Mouse (Mus musculus) cerebellum, postnatal 14 days (tissue): ENCODE data around the gene Lyrm4.

ENCODE experiments used
- DNase-seq, 2 experiments: peaks; one replicate each; pipeline ENCODE4 v3.0.0; 2021; ENCODE audit warnings: mixed read lengths in 2 of 2

The Lyrm4 gene

DNA sequence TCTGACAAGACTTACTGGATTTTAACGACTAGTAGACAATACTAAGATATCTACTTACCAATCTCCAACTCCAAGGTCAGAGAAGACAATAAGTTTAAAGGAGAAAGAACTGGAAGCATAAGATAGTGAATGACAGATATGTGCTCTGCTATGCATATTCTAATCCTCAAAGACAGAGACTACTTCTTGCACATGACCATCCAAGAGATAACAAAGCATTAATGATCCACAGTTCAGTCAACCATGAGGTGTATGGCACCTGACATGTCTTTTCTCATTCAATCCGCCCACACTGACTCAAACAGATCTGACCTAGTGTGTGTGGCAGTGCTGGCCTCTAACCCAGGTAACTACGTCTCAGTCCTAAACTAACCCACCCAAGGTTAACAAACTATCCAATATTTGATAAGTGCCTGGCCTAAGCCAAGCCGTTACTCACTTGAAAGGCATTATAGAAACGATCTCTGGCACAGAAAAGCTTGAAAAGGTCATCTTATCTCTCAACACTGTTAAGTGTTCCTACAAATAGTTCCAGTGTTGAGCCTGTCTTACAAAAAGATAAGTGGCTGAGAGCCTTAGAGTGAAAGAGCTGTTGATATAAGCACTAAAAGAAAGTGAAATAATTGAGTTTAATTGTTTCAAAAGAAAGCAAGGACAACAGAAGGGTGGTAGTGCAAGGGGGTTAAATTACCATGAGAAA, 20.5 kb downstream of the Lyrm4 start:
- DNase-seq, result no peak

- no peak for DNase-seq
These were observed 29.2 kb downstream of the Lyrm4 start for GRCm38 (mm10) chr13:36088168-36088567.

DNA sequence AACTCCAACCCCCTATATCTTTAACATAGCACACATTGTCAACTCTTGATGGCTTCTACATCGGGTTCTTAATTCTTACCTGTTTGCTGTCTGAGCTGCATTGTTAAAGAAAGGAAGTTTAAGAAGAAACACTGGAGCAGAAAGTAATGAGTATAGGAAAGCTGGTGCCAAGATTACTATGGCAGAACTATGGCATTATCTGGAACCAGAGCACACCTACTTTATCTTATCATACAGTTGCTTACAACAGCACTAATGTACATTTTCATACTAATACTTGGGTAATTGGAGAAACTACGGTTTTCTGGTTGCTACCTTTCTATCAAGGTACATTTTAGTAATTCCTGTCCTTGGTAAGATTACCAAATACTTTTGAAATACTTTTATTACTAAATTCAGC, 29.9 kb downstream of the Lyrm4 start:
- DNase-seq, result no peak

DNA sequence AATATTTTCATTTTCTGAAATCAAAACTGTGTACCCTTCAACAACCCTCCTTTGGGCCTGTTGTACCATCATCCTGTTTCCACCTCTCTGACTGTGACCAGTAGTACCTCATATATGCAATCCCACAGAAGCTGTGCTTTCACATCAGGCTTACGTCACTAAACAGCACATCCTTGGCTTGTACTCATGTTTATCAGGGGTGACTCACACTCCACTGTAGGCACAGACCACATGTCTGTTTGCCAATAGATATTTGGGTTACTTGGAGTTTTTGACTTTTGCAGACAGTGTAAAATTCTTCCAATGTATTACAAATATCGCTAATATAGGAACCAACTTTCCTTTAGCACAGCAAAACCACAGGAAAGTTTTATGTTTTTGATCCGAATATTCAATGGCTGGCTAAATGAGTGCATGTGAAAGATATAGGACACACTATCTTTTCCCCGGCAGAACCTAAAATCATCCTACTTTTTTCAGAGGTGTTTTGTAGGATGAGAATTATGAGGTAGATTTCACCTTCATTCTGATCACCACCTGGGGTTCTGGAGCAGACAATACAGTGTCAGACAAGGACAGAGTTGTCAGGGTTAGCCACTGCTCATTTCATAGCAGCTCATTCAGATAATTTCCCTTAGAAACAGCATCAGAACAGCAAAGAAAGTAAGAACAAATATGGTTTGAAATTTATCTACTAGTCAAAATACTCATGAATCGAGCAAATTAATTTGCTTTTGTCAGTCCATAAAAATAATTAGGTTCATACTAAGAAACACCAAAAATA, 30.5 kb downstream of the Lyrm4 start:
- DNase-seq, result no peak

- DNase-seq, result no peak
These were observed 31.4 kb downstream of the Lyrm4 start for GRCm38 (mm10) chr13:36085971-36086370.

DNA sequence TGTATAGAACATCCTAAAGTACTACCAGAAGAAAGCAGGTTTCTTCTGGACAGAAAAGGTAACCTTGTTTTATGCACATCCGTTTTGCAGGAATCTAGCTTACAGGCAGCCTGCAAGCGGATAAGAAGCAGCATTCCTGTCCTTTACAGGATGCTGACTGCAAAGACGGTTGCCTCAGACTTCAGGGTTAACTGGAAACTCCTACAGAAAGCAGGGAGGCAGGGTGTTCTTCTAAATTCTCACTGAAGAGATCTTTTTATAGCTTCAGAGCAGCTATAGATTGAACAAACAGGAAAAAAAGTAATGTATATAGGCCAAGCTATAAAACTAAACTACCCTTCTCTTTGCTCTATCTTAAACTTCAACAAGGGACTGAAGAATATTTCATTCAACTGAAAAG, 32.6 kb downstream of the Lyrm4 start:
- no peak for DNase-seq

DNA sequence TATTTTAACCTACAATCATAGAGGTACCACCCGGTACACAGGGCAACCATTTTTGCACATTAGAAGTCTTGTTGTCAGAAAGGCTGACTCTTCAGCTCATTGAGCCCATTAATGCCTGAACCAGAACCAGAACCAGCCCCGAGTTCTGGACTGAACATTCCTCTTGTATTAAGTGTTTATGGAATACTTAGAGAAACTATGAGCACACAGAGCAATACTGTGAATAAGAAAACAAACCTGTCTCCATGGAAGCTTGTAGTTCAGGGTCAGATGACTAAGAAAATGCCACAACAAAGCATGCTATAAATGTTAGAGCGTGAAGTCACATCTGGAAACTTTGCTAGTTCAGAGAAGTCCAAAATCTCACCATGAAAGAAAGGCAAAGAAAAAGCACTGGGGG, 35.7 kb downstream of the Lyrm4 start:
- no peak for DNase-seq

DNA sequence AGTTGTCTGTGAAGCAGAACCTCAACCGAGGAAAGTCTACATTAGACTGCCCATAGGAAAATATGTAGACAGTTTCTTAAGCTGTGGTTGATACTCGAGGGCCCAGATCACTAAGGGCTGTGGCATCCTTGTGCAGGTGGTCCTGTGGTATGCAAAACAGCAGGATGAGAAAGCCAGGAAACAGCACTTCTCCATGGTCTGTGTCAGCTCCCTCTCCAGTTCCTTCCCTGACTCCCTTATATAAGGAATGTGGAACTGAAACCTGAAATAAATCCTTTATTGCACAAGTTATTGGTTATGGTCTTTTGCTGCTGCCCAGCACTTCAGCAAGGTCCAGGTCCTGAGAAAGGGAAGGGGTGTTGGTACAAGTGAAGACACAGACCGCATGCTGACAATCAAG, 42.8 kb downstream of the Lyrm4 start:
- no peak for DNase-seq

GRCm38 (mm10) chr13:36066676-36067075, 50.6 kb downstream of the Lyrm4 start:
- DNase-seq, result no peak

DNA sequence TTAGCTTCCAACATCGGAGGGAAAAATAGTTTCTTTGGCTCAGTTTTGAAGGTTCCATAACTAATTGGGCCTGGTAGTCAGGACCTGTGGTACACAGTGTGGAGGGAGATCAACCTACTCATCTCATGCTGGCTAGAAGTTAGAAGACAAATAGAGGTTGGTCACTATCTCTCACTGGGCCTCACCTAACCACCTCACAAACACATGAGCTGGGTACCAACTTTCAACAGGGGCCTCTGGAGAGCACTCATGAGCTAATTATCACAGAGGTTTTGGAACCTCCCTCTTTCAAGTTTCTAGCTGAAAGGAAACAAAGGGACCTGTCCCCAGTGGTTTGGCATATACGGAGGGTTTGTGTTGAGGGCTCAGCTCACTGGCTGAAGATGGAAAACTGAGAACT, 59.8 kb downstream of the Lyrm4 start:
- DNase-seq, result no peak

DNA sequence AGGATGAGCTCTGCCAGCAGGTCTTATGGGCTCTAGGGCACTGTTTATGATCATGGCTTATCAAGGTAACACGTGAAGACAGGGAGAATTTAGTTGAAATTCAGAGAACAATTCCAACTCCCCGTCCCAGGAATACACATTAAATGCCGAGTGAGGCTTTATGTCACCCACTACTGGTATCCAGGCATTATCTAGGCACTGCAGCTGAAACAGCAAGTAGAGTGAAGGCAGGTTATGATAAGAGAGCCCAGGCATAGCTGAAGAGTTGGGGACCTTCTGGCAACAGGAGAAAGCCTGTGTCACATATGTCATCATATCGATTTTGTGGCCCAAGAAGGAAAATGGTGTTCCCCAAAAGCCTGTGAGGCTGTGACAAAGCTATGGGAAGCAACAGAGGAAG, 60.4 kb downstream of the Lyrm4 start:
- DNase-seq, result no peak

- DNase-seq, result no peak
These were observed 60.8 kb downstream of the Lyrm4 start for GRCm38 (mm10) chr13:36056509-36056908.

DNA sequence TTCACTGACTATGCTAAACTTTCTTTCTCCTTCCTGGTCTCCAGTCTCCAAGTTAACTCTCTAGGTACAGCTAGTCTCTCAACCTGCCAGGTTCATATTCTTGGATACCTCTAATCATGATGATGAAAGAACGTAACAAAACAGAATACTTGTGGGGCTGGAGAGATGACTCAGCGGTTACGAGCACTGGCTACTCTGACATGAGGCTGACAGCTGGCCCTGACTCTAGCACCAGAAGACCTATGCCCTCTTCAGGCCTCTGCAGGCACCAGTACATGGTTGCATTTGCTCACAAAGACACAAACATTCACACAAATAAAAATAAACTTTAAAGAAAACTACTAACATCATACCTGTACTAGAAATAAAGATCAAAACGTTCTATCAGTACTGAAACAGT, 81.8 kb downstream of the Lyrm4 start:
- no peak for DNase-seq

GRCm38 (mm10) chr13:36031959-36032358, 85.4 kb downstream of the Lyrm4 start:
- no peak for DNase-seq

GRCm38 (mm10) chr13:36019309-36020274, 97.7 kb downstream of the Lyrm4 start:
- DNase-seq, result peak; percentile 89 to 92

DNA sequence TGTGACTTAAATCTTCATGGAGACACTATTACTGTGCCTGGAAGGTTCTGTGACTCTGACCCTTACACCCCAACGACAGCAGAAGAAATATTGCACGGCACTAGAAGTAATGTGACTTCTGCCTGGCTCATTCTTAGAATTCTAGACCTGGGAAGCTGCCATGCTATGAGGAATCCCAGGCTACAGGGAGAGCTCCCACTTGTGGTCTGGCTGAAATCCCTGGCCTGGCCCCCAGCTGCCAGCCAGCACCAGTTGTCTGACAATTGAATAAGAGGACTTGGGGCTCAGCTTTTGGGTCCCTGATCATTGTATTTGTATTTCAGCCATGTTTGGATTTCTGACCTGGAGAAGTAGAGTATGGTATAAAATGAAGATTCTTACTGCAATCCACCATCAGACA, 99.3 kb downstream of the Lyrm4 start:
- no peak for DNase-seq

DNA sequence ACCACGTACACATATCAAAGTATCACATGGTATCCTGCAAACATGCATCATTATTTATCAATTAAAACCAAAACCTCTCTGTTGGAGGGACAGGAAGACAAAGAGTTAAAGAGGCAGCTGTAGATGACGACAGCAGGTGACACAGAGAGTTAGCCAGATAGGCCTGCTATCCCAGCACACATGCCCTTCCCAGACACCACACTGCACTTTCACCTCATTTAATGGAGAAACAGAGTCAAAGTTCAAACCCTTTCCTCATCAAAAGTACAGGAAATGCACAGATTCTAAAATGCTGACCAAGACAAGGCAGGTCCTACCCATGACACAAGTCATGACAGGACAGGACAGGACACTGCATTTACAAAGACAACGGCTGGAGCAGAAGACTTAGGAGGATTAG, 101.7 kb downstream of the Lyrm4 start:
- no peak for DNase-seq

DNA sequence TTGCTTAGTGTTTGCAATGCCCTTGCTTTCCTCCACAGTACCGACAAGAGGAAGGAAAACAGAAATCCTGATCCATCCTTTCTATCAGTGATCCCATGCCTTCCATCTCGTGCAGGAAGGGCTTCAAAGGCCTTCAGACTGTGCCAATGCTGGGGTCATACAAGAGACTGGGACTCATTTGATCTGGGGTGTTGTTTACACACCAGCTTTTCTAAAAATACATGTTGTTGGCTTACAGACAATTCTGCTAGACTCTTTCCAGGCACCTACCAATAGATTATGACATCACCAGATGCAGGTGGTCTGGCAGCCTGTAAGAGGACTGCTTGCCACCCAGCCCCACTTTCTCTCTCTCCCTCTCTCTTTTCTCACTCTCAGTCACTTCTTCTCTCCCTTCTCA, 107.3 kb downstream of the Lyrm4 start:
- no peak for DNase-seq

DNA sequence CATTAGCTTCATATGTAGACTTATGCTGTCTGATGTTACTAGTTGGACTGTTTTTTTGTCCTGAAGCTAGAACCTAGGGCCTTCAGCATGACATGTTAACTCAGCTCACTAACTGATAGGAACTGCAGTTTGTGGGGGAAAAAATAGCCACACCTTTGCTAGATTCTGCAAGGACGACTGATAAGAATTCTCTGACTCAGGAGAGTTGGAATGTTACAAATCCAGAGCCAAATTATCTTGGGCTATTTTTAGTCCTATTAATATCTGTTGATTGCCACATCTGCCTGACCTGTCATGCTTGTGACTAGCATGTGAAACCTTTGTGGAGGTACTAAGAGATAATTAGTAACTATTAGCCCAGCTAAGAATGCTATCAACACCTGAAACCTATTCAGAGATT, 116.5 kb downstream of the Lyrm4 start:
- no peak for DNase-seq

DNA sequence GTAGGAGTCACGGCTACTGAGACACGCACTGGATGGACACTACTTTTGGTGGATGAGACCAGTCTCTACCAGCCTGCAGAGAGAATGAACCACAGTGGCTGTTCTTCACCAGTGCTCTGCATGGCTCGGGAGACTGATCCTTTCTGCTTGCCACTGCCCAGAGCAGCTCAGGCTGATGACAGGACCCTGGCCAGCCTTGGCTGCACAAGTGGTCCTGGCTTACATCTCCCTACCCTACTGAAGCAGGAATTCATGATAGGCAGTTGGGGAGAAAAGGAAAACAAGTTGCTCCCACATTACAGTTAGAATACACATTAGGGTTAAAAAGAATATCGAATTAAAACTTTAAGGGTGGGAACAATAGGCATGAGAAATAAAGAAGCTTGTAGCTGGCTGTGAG, 119.7 kb downstream of the Lyrm4 start:
- DNase-seq, result no peak

- DNase-seq, result no peak
These were observed 121.5 kb downstream of the Lyrm4 start for GRCm38 (mm10) chr13:35995696-35996426.

DNA sequence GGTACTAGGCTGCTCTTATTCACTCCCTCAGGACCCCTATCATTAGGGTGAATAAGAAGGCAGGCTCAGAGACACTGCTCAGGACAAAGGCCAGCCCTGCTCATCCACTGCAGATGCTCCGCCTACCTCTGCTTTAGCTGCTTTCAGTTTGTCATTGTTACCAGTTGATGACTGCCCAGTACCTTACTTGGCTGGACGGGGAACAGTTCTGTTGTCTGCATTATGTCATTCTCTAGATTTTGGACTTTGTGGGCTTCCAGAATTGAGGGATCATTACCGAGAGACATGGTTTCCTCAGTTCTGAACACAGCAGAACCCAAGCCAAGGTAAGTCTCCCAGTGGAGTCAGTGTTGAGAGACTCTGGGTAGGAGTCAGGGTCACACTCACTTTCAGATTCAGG, 122.1 kb downstream of the Lyrm4 start:
- DNase-seq, result no peak

- peak; percentile 32 to 52 for DNase-seq
These were observed 123.3 kb downstream of the Lyrm4 start for GRCm38 (mm10) chr13:35994067-35994466.
